Mouse (Mus musculus): ENCODE data around the gene Hpgd. TPM values are rescaled to one million over a fixed set of nuclear protein-coding genes. Genes with fewer than 3 reads are reported as not detected.
A peak's percentile ranks its signal among the peaks of the same experiment; 100 is the strongest.

Gene Hpgd
- polyA plus RNA-seq, 1 experiment from 2014 or later, result 28.3 TPM

GRCm38 (mm10) chr8:56304595-56304994 lies 10.2 kb downstream of the Hpgd start:
- ATAC-seq, result peak; percentile 80
- Histone ChIP-seq H3K9me3 (ENCODE audit: control insufficient read depth, low read length) (no peaks in the 10 kb centered on the region), H3K9ac (ENCODE audit: low read depth, low read length) (no peak overlapping the region), H3K4me2 (ENCODE audit: low read depth, low read length) (no peak overlapping the region), H3K27me3 (replicated peaks; ENCODE audit: control insufficient read depth, insufficient read depth, low read length) (no peaks in the 10 kb centered on the region), H3K4me3 (ENCODE audit: low read length) (no peak overlapping the region), H3K36me3 (ENCODE audit: control insufficient read depth, insufficient read depth, low read length) (no peaks in the 10 kb centered on the region), H3K27ac (ENCODE audit: low read length) (no peak overlapping the region), H3K4me1 (ENCODE audit: control insufficient read depth, insufficient read depth, low read length) (no peaks in the 10 kb centered on the region)
- WGBS, result 47% methylated on average over 7 of the region's 7 CpGs

GRCm38 (mm10) chr8:56313622-56314021 lies 19.2 kb downstream of the Hpgd start:
- H3K4me3 ChIP-seq (ENCODE audit: low read length), result no peak overlapping the region
- no peak overlapping the region for H3K4me2 ChIP-seq (ENCODE audit: low read depth, low read length)
- no peak overlapping the region for H3K9ac ChIP-seq (ENCODE audit: low read depth, low read length)
- ATAC-seq, result no peak
- H3K36me3 ChIP-seq (ENCODE audit: control insufficient read depth, insufficient read depth, low read length), result no peaks in the 10 kb centered on the region
- no peak overlapping the region for H3K27ac ChIP-seq (ENCODE audit: low read length)
- H3K9me3 ChIP-seq (ENCODE audit: control insufficient read depth, low read length), result no peaks in the 10 kb centered on the region
- 90% methylated on average over 2 of the region's 2 CpGs for WGBS
- no peaks in the 10 kb centered on the region for H3K27me3 ChIP-seq (replicated peaks; ENCODE audit: control insufficient read depth, insufficient read depth, low read length)
- no peaks in the 10 kb centered on the region for H3K4me1 ChIP-seq (ENCODE audit: control insufficient read depth, insufficient read depth, low read length)

GRCm38 (mm10) chr8:56315189-56315588 lies 20.8 kb downstream of the Hpgd start:
- Histone ChIP-seq H3K27ac (ENCODE audit: low read length) (no peak overlapping the region), H3K4me2 (ENCODE audit: low read depth, low read length) (no peak overlapping the region), H3K36me3 (ENCODE audit: control insufficient read depth, insufficient read depth, low read length) (no peaks in the 10 kb centered on the region), H3K4me3 (ENCODE audit: low read length) (no peak overlapping the region), H3K27me3 (replicated peaks; ENCODE audit: control insufficient read depth, insufficient read depth, low read length) (no peaks in the 10 kb centered on the region), H3K4me1 (ENCODE audit: control insufficient read depth, insufficient read depth, low read length) (no peaks in the 10 kb centered on the region), H3K9me3 (ENCODE audit: control insufficient read depth, low read length) (no peaks in the 10 kb centered on the region), H3K9ac (ENCODE audit: low read depth, low read length) (no peak overlapping the region)
- WGBS, result 85% methylated on average over 3 of the region's 3 CpGs
- ATAC-seq, result no peak

- H3K4me2 ChIP-seq (ENCODE audit: low read depth, low read length), result no peak overlapping the region
- H3K36me3 ChIP-seq (ENCODE audit: control insufficient read depth, insufficient read depth, low read length), result no peaks in the 10 kb centered on the region
- no peaks in the 10 kb centered on the region for H3K27me3 ChIP-seq (replicated peaks; ENCODE audit: control insufficient read depth, insufficient read depth, low read length)
- H3K9me3 ChIP-seq (ENCODE audit: control insufficient read depth, low read length), result no peaks in the 10 kb centered on the region
- no peaks in the 10 kb centered on the region for H3K4me1 ChIP-seq (ENCODE audit: control insufficient read depth, insufficient read depth, low read length)
- no peak overlapping the region for H3K9ac ChIP-seq (ENCODE audit: low read depth, low read length)
- no peak overlapping the region for H3K4me3 ChIP-seq (ENCODE audit: low read length)
- ATAC-seq, result peak; percentile 99
- 60% methylated on average over 1 of the region's 1 CpGs for WGBS
- no peak overlapping the region for H3K27ac ChIP-seq (ENCODE audit: low read length)
Measured at GRCm38 (mm10) chr8:56323276-56323675, 28.9 kb downstream of the Hpgd start.

GRCm38 (mm10) chr8:56327709-56328108 lies 33.3 kb downstream of the Hpgd start:
- no peak overlapping the region for H3K4me2 ChIP-seq (ENCODE audit: low read depth, low read length)
- no peak overlapping the region for H3K27ac ChIP-seq (ENCODE audit: low read length)
- H3K36me3 ChIP-seq (ENCODE audit: control insufficient read depth, insufficient read depth, low read length), result no peaks in the 10 kb centered on the region
- ATAC-seq, result no peak
- no peaks in the 10 kb centered on the region for H3K4me1 ChIP-seq (ENCODE audit: control insufficient read depth, insufficient read depth, low read length)
- no peaks in the 10 kb centered on the region for H3K9me3 ChIP-seq (ENCODE audit: control insufficient read depth, low read length)
- H3K4me3 ChIP-seq (ENCODE audit: low read length), result no peak overlapping the region
- no peaks in the 10 kb centered on the region for H3K27me3 ChIP-seq (replicated peaks; ENCODE audit: control insufficient read depth, insufficient read depth, low read length)
- WGBS, result 56% methylated on average over 3 of the region's 3 CpGs
- no peak overlapping the region for H3K9ac ChIP-seq (ENCODE audit: low read depth, low read length)

- no peak for ATAC-seq
- WGBS, result 78% methylated on average over 3 of the region's 3 CpGs
- no peak overlapping the region for H3K9ac ChIP-seq (ENCODE audit: low read depth, low read length)
Measured at GRCm38 (mm10) chr8:56328130-56328542, 33.8 kb downstream of the Hpgd start.

GRCm38 (mm10) chr8:56335390-56336000 lies 41.1 kb downstream of the Hpgd start:
- no peaks in the 10 kb centered on the region for H3K9me3 ChIP-seq (ENCODE audit: control insufficient read depth, low read length)
- H3K36me3 ChIP-seq (ENCODE audit: control insufficient read depth, insufficient read depth, low read length), result no peaks in the 10 kb centered on the region
- H3K4me2 ChIP-seq (ENCODE audit: low read depth, low read length), result no peak overlapping the region
- H3K27me3 ChIP-seq (replicated peaks; ENCODE audit: control insufficient read depth, insufficient read depth, low read length), result no peaks in the 10 kb centered on the region
- 70% methylated on average over 9 of the region's 9 CpGs for WGBS
- ATAC-seq, result peak; percentile 76
- no peak overlapping the region for H3K4me3 ChIP-seq (ENCODE audit: low read length)
- H3K4me1 ChIP-seq (ENCODE audit: control insufficient read depth, insufficient read depth, low read length), result no peaks in the 10 kb centered on the region
- no peak overlapping the region for H3K9ac ChIP-seq (ENCODE audit: low read depth, low read length)
- H3K27ac ChIP-seq (ENCODE audit: low read length), result no peak overlapping the region

More at GRCm38 (mm10) chr8:56328130-56328542, 33.8 kb downstream of the Hpgd start:
- Histone ChIP-seq H3K4me3 (ENCODE audit: low read length) (no peak overlapping the region), H3K9me3 (ENCODE audit: control insufficient read depth, low read length) (no peaks in the 10 kb centered on the region), H3K4me1 (ENCODE audit: control insufficient read depth, insufficient read depth, low read length) (no peaks in the 10 kb centered on the region), H3K27me3 (replicated peaks; ENCODE audit: control insufficient read depth, insufficient read depth, low read length) (no peaks in the 10 kb centered on the region), H3K4me2 (ENCODE audit: low read depth, low read length) (no peak overlapping the region), H3K27ac (ENCODE audit: low read length) (no peak overlapping the region), H3K36me3 (ENCODE audit: control insufficient read depth, insufficient read depth, low read length) (no peaks in the 10 kb centered on the region)

GRCm38 (mm10) chr8:56336771-56337170 lies 42.4 kb downstream of the Hpgd start:
- H3K9me3 ChIP-seq (ENCODE audit: control insufficient read depth, low read length), result no peaks in the 10 kb centered on the region
- no peaks in the 10 kb centered on the region for H3K27me3 ChIP-seq (replicated peaks; ENCODE audit: control insufficient read depth, insufficient read depth, low read length)
- H3K27ac ChIP-seq (ENCODE audit: low read length), result no peak overlapping the region
- no peak overlapping the region for H3K4me3 ChIP-seq (ENCODE audit: low read length)
- H3K9ac ChIP-seq (ENCODE audit: low read depth, low read length), result no peak overlapping the region
- no peak for ATAC-seq
- H3K36me3 ChIP-seq (ENCODE audit: control insufficient read depth, insufficient read depth, low read length), result no peaks in the 10 kb centered on the region
- 51% methylated on average over 8 of the region's 8 CpGs for WGBS
- no peaks in the 10 kb centered on the region for H3K4me1 ChIP-seq (ENCODE audit: control insufficient read depth, insufficient read depth, low read length)
- H3K4me2 ChIP-seq (ENCODE audit: low read depth, low read length), result no peak overlapping the region

GRCm38 (mm10) chr8:56343505-56343904 lies 49.1 kb downstream of the Hpgd start:
- 78% methylated on average over 6 of the region's 6 CpGs for WGBS
- ATAC-seq, result peak; percentile 47

GRCm38 (mm10) chr8:56343940-56344339 lies 49.6 kb downstream of the Hpgd start:
- Histone ChIP-seq H3K36me3 (ENCODE audit: control insufficient read depth, insufficient read depth, low read length) (no peaks in the 10 kb centered on the region), H3K9ac (ENCODE audit: low read depth, low read length) (no peak overlapping the region), H3K4me3 (ENCODE audit: low read length) (no peak overlapping the region), H3K27me3 (replicated peaks; ENCODE audit: control insufficient read depth, insufficient read depth, low read length) (no peaks in the 10 kb centered on the region), H3K27ac (ENCODE audit: low read length) (no peak overlapping the region), H3K4me1 (ENCODE audit: control insufficient read depth, insufficient read depth, low read length) (peaks cover 4% of the 10 kb centered on the region; the same call in 1 of the 2 replicates), H3K9me3 (ENCODE audit: control insufficient read depth, low read length) (no peaks in the 10 kb centered on the region), H3K4me2 (ENCODE audit: low read depth, low read length) (no peak overlapping the region)
- no peak for ATAC-seq
- 52% methylated on average over 2 of the region's 2 CpGs for WGBS

More at GRCm38 (mm10) chr8:56343505-56343904, 49.1 kb downstream of the Hpgd start:
- Histone ChIP-seq H3K9ac (ENCODE audit: low read depth, low read length) (no peak overlapping the region), H3K4me3 (ENCODE audit: low read length) (no peak overlapping the region), H3K27ac (ENCODE audit: low read length) (0 out of 2 replicates have a peak overlapping the region, but pooled peaks have one; percentile 4), H3K4me1 (ENCODE audit: control insufficient read depth, insufficient read depth, low read length) (peaks cover 4% of the 10 kb centered on the region; the same call in 1 of the 2 replicates), H3K9me3 (ENCODE audit: control insufficient read depth, low read length) (no peaks in the 10 kb centered on the region), H3K4me2 (ENCODE audit: low read depth, low read length) (no peak overlapping the region), H3K27me3 (replicated peaks; ENCODE audit: control insufficient read depth, insufficient read depth, low read length) (no peaks in the 10 kb centered on the region), H3K36me3 (ENCODE audit: control insufficient read depth, insufficient read depth, low read length) (no peaks in the 10 kb centered on the region)
